Mouse (Mus musculus) natural killer cell, adult 2 months (primary cell): ENCODE results near the gene Cd109.

ENCODE experiments used
- DNase-seq, 2 experiments: peaks; one replicate each; pipeline ENCODE4 v3.0.0; 2022; ENCODE audit warnings: low spot score in 2 of 2

Gene Cd109

DNA sequence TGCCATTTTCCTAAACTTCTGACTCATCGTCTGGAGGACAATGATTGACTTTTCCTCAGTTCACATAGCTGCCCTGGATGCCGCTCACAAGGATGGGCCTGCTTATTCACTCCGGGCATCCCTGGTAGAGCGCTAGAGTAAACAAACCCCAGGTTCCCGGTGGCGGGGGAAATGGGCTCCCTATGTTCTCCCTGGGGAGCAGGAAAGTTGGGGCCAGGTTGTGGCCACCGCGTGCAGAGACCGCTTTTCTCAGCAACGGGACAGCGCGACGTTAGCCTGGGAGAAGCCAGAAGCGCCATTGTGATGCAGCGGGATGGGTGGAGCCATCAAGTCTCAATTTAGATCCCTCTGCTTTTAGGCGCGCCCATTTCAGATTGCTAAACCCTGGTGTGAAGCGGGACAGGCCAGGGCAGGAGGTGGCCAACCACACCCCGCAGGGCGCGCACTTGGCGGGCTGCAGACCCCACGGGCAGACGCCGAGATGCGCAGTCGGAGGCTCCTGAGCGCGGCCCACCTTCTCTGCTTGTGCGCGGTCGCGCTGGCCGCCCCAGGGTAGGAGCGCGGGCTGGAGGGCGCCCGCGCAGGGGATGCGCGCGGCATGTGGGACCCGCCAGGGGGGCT is at the start of gene Cd109:
Gene Cd109, plus strand, starts transcription at position 146 of the 621 bp plus-strand sequence.
- DNase-seq: no peak

GRCm38 (mm10) chr9:78569934-78570333 is 45.4 kb upstream of the Cd109 start:
- DNase-seq: no peak

GRCm38 (mm10) chr9:78576466-78576865 is 38.9 kb upstream of the Cd109 start:
- DNase-seq: no peak

DNA sequence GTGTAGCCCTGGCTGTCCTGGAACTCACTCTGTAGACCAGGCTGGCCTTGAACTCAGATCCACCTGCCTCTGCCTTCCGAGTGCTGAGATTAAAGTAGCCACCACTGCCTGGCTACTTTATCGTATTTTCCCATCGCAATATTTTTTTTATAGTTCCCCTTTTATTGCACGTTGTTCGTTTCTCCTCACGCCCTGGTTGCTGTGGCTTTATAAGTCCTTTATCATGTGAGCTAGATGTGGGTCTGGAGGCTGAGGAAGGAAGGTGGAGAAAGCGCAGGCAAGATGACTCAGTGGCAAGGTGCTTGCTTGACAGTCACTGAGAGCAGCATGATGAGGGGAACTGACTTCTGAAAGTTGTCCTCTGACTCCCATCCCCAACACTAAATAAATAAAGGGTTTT is 36.5 kb upstream of the Cd109 start:
- no peak for DNase-seq

GRCm38 (mm10) chr9:78579644-78580396 is 35.5 kb upstream of the Cd109 start:
- DNase-seq: no peak

- peak; percentile 29 to 35 for DNase-seq
Measured at GRCm38 (mm10) chr9:78587218-78587883, 28.0 kb upstream of the Cd109 start.

DNA sequence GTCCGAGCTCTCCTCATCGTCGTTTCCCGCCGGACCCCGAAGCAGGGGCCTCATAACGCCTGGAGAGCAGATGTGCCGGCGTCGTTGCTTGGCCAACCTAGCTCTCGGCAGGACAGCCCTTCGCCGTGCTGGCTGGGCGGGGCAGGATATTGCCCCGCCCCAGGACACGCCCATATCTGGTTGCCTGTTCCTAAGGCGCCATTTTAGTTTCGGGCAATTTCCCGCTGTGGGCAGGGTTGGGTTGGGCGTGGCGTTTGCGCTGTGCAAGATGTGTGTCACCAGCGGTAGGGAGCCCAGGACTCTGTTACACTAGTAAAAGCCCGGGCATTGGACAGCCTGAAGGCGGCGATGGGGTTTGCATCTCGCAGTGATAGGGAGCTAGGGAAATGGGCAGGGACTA is 27.4 kb upstream of the Cd109 start, which contains the start of gene Slc17a5:
Gene Slc17a5, minus strand, starts transcription at position 128 of the 400 bp plus-strand sequence.
- DNase-seq: peak; percentile 93 to 94

GRCm38 (mm10) chr9:78588411-78589033 is 26.8 kb upstream of the Cd109 start:
- DNase-seq: peak in 1 of 2 experiments; percentile 61

DNA sequence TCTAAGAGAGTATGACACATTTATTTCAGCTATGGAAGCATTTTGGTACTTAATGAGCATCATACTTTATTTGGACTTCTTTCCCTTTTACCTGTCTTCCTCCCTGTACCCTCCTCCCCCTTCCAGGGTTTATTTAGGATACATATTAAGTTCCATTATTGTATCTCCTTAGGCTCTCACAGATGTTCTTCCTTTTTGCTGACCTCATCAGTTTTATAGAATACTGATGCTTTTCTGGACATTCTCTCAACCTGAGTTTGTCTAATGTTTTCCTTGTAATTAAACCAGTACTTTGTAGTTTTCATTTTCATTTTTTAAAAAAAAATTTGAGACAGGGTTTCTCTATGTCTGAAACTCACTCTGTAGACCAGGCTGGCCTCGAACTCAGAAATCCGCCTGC is 24.9 kb upstream of the Cd109 start:
- DNase-seq: no peak

DNA sequence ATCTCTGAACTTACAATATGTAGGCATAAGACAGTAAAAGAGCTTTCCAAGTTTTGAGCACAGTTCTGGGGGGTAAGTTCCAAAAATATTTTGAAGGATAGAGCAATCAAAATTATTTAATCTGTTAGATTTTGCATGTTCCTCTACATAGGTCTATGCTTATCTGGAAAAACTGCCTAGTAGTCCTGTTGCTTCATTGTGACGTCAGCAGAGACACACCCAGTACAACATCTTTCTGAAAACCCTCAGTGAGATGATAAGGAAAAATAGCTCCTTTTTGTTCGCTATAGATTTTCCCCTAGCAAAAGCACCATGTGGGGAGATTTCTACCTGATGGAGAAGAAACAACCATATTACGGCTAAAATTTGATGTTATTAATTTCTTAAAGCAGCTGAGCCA is 20.1 kb upstream of the Cd109 start:
- no peak for DNase-seq

DNA sequence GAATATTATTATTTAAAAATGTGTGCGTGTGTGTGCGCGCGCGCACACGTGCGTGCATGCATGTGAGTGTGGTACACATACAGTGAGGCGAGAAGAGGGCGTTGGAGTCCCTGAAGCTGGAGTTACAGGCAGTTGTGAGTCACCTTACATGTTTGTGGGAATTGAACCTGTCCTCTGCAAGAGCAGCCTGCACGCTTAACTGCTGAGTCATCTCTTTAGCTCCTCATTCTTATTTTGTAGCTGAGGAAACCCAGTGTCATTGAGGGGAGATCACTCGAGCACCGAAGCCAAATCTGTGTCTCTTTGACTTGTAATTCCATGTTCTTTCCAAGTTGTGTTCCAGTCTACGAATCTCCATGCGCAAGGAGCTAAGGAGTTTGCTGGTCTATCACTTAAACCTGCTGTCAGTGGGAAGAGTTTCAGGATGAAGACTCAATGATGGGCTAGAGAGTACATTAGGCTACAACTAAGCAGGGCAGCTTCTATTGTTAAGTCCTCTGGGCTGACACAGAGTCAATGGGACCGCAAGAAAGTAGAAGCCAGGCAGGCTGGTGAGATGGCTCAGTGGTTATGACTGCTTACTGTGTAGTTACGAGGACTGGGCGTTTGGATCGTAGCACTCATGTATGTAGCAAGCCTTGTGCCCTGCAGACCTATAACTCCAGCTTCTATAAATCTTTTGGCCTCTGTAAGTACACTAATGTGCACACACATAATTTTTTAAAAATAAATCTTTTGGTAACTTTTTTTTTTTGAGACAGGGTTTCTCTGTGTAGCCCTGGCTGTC is 19.4 kb upstream of the Cd109 start:
- DNase-seq: no peak

- DNase-seq: peak; percentile 3 to 20
Measured at GRCm38 (mm10) chr9:78596834-78597233, 18.5 kb upstream of the Cd109 start.

DNA sequence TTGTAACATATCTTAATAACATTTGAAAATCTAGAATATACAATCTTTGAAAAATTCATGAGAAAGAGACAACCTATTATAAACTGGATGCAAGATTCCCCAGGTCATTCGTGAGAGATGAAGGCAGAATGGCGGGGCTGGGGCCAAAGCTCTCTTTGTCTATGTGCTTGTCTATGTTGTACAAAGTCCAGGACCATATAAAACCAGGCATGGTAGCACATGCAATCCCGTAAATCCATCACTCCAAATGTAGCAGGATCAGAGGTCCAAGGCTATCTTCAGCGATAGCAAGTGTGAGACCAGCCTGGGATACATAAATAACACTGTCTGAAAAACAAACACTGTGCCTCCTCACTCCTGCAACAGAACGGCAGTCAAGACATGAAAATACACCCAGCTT is 15.4 kb upstream of the Cd109 start:
- no peak for DNase-seq

- DNase-seq: no peak
Measured at GRCm38 (mm10) chr9:78601046-78601730, 14.2 kb upstream of the Cd109 start.

GRCm38 (mm10) chr9:78614201-78614600 is 1.1 kb upstream of the Cd109 start:
- no peak for DNase-seq

DNA sequence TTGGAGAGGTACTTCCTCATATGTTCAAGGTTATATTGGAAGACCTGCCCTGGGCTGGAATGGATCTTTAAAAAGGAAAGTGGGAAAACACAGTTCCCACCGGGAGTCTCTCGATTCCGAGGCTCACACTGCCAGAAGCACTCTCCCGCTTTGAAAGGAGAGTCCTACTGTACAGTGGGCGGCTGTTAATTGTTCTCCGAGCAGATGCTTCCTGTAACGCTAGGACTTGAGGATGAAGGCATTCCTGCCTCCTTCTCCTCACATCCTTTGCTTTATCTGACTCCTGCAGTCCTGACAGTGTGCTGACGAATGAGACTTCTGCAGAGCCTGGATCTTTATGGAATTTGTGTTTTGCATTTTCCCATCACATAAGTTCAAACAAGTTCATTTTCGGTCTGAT is 3.9 kb downstream of the Cd109 start:
- DNase-seq: no peak

GRCm38 (mm10) chr9:78623301-78623747 is 8.0 kb downstream of the Cd109 start:
- no peak for DNase-seq

DNA sequence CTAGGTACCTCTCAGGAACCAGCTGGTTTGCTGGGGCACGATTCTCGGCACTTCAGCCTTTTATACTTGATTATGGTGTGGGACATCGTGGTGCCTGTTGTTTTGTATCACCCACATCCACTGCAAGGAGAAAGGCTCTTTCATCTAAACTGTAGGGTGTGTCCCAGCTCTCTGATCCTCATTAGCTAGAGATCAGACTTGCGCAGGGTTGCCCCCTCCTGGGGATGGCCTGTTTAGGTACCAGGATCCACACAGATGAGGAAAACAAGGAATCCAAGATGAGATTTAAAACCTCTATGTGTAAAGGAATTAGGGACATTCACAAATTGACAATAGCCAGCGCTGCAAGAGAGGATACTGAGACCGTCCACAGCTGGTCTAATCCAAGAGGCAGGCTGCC is 14.6 kb downstream of the Cd109 start:
- no peak for DNase-seq

DNA sequence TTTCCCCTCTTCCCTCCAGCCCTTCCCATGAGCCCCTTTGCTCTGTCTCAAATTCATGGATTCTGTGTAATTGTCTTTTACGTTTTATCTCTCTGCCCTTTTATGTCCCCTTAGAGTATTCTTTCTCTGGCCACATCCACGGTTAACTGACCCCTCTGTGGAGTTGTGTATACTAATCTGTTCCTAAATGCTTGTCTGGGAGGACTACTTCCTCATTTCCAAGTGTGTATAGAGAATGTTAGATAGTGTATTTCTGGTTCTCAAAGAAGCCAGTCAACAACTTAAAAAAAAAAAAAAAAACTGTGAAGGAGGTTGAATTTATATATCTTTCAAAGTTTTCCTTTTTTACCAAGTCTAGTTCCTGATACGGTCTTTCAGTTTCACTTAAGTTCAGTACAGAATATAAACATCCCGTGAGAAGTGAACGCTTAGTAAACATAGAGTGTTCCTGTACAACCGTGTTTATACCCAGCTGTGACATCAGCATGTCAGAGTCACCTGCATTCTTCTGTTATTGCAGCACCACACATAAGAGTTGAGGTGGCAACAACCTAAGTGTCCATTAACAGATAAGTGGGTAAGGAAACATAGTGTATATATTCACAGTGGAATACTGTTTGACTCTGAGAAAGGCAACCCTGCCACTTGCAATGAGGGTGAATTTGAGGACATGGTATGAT is 16.5 kb downstream of the Cd109 start:
- DNase-seq: no peak

DNA sequence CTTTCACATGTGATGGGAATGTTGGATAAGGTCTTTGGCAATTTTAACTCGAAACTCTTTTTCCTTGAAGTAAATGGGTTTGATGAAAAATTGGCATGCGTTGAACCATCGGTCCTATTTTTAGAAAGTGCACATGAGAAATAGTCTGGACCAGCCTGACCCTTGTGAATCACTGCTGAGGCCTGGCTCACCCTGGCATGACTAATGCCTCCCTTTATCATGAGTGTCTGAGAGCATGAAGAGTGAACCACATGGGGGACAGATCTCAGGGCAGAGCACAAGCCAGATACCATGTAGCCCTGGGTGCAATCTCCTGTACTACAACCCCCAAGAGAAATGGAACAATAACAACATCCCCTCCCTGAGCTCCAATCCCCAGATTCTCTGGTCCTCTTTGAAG is 18.6 kb downstream of the Cd109 start:
- DNase-seq: no peak
